Comparison of ENCODE assay signal across 13 mouse cellular contexts in the genomic region with DNA sequence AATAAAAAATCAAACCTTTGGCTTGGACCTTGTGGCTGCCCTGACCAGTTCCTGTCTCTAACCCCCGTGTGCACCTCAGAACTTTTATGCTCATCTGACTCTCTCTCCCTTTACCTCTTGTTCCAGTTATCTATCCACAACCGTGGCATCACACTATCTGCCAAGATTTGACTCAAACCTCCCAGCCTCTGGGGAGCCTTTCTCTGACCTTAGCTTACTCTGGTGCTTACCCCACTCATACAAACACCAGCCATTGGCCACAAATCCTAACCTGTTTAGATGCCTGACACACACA.
"Had no signal": no experiment of that assay in that cellular context is flagged by ENCODE, and none has a peak within 500 bp of the region (broad histone marks: within the 10 kb centered on the region; RNA-seq: fewer than 3 reads in every experiment).

No protein-coding gene starts in this region.

- DNase-seq: liver; liver, embryonic 13.5 days; liver, postnatal 0 days; lung, postnatal 36 days; right cerebral cortex, adult 18-20 months; thymus, postnatal 4 days had no signal

- H3K4me2 ChIP-seq: liver, embryonic 13.5 days had no signal

- H3K36me3 ChIP-seq: limb, embryonic 12.5 days; liver, embryonic 13.5 days; neural tube, embryonic 15.5 days had no signal

- H3K27me3 ChIP-seq: limb, embryonic 12.5 days; liver, embryonic 13.5 days; neural tube, embryonic 15.5 days had no signal

- H3K9me3 ChIP-seq: limb, embryonic 12.5 days; liver, embryonic 13.5 days; neural tube, embryonic 15.5 days had no signal

- H3K4me3 ChIP-seq: layer of hippocampus, adult 2 months; limb, embryonic 12.5 days; liver, embryonic 13.5 days; myocyte; neural tube, embryonic 15.5 days had no signal

- H3K27ac ChIP-seq: layer of hippocampus, adult 2 months; limb, embryonic 12.5 days; liver, embryonic 13.5 days; neural tube, embryonic 15.5 days; stomach, postnatal 0 days had no signal

- H3K9ac ChIP-seq: limb, embryonic 12.5 days; liver, embryonic 13.5 days; liver, postnatal 0 days; neural tube, embryonic 15.5 days had no signal

- ATAC-seq: inflammation-experienced regulatory T-cells, adult 6 months; intestine, postnatal 0 days; liver, postnatal 0 days had no signal
